8 mouse cellular contexts compared by ENCODE assay signal in the genomic region with DNA sequence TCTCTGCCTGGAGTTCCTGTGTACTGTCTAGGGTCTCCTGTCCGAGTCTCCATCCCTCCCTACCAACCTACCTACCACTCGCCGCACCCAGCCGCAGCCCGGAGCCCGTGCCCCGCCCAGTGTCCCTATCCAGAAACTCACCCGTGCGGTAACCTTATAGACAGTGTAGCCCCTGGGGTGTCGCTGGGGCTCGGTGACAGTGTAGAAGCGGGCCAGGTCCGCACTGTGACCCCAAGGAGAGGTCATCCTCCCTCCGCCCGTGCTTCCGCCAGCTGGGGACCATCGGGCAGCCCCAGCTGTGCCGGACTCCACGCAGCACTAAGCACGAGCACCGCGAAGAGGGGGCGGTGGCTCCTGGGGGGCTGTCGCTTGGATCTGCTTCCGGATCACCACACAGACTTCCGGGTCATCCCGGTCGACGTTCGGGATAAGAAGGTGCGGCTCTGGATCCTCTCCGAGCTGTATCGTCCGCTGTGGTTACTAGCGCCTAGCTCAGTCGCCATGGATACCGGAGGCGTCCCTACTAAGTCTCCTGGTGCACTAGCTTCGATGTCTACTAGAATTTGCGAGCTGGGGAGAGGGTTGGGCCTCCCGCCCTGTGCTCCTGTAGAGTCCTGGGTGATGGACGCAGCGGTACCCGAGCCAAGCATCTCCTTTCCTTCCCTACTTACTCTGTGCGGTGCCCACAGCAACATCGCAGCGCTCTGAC. TPM values are rescaled to one million over a fixed set of nuclear protein-coding genes. Genes with fewer than 3 reads are reported as not detected.
DNase-seq lines count a peak whose midpoint lies in the region; ATAC-seq lines count a peak whose summit lies in the region.

TSS of gene Rps6kc1 (minus strand) at position 356 of the 709 bp plus-strand sequence.

- ATAC-seq in hematopoietic stem cell, adult 5-6 weeks (replicated peaks in 1 of 2; ENCODE audit: insufficient read depth in 1 of 2, low FRiP score in 2 of 2, low TSS enrichment in 1 of 2, low read depth in 1 of 2, poor library complexity in 2 of 2, severe bottlenecking in 2 of 2): peak; percentile 66 to 72
- peak; percentile 93 for ATAC-seq in lung, embryonic 16.5 days (ENCODE audit: low read depth)

- H3K27ac ChIP-seq in lung, embryonic 16.5 days (ENCODE audit: low read length): peak within 1 kb of the TSS; percentile 47

- peak within 1 kb of the TSS; percentile 87 for H3K9ac ChIP-seq in lung, embryonic 16.5 days (ENCODE audit: low read length)

- no peaks in the 10 kb centered on the region for H3K36me3 ChIP-seq in lung, embryonic 16.5 days (ENCODE audit: control insufficient read depth, insufficient read depth, low read length)

- H3K4me3 ChIP-seq in lung, embryonic 16.5 days (ENCODE audit: low read length): peak within 1 kb of the TSS; percentile 85

- H3K4me2 ChIP-seq in lung, embryonic 16.5 days (ENCODE audit: low read depth, low read length): peak within 1 kb of the TSS; percentile 90

- peaks cover 12% of the 10 kb centered on the region for H3K4me1 ChIP-seq in lung, embryonic 16.5 days (replicated peaks; ENCODE audit: control insufficient read depth, insufficient read depth, low read length)

- under 1% methylated on average over 47 of the region's 47 CpGs for WGBS in lung, embryonic 16.5 days

- peak; percentile 78 for DNase-seq in MEL-GATA-1-ER (ENCODE audit: extremely low read depth, low read depth)
- DNase-seq in cerebellum, adult 8-10 months: peak; percentile 76
- DNase-seq in forelimb bud, embryonic 11.5 days (ENCODE audit: low read depth, low spot score): peak; percentile 81
- peak; percentile 89 for DNase-seq in layer of hippocampus, adult 9-11 months
- peak; percentile 46 for DNase-seq in ovary, postnatal 10 days (ENCODE audit: low spot score)
- peak; percentile 70 for DNase-seq in thymus, postnatal 0 days (ENCODE audit: low spot score)

- H3K9me3 ChIP-seq in lung, embryonic 16.5 days (ENCODE audit: control insufficient read depth, low read length): no peaks in the 10 kb centered on the region

- H3K27me3 ChIP-seq in lung, embryonic 16.5 days (ENCODE audit: control insufficient read depth, insufficient read depth, low read depth, low read length): no peaks in the 10 kb centered on the region; the same call in 1 of the 2 replicates

RNA-seq across cellular contexts. Expression of gene Rps6kc1, which starts in this region (rescaled TPM):
- 14.1 and 15.7 TPM in 2 replicates for total RNA-seq in hematopoietic stem cell, adult 5-6 weeks (2017)
- polyA plus RNA-seq in lung, embryonic 16.5 days (2015; fragmentation: Nextera tagmentation; extraction: Ambion mirVana): 15.5 and 16.4 TPM in 2 replicates
- 6.8 and 7.3 TPM in 2 replicates for polyA plus RNA-seq in thymus, postnatal 0 days (2015; fragmentation: Nextera tagmentation; extraction: Ambion mirVana)

Comparison
In these comparisons a context has a peak if more than half of its experiments do, and no peak if none do; other contexts are left out.
1. Peak in every context shown above with its lines: DNase-seq, ATAC-seq, H3K4me3 ChIP-seq and H3K27ac ChIP-seq.